Mouse (Mus musculus): Measurements from ENCODE around the gene Bpifb2.
"Not testable (repeated sequence)": the region's sequence is repeated elsewhere in the genome, so short reads cannot be mapped to it uniquely, and the experiment has no call there.

The Bpifb2 gene

DNA sequence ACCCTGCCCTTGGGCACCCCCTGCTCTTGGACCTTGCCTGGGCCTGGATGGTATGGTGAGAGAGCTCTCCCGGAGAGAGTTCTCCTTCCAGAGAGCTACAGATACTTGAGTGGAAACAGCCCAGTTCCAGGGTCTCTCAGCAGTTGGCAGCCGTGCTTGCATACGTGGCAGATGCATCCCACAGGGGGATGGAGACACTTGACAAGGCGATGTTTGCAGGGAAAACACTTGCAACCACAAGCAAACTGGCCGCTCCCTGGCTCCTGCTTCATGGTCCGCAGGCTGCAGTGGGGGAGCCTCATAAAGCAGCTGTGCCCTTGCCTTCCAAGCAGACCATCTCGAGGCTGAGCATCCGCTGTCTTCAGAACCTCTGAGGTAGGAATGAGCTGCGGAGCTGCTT lies at the start of gene Bpifb2:
Bpifb2 (plus strand) TSS at position 301 of the 400 bp plus-strand sequence.
- no peak for DNase-seq (ENCODE audit: low spot score in 2 of 2)

DNA sequence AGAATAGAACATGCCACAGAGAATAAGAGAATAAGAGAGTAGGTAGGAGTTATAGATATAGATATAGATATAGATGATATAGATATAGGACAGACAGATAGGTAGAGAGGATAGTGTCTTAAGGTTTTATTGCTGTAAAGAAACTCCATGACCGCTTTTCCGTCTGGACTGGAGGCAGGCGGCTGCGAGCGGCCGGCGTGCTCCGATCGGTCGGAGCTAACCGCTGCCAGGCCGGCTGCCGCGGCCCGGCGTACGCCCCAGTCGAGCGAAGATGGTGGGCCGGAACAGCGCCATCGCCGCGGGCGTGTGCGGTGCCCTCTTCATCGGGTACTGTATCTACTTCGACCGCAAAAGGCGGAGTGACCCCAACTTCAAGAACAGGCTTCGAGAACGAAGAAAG lies 48.9 kb upstream of the Bpifb2 start:
- DNase-seq (ENCODE audit: low spot score in 2 of 2), result not testable (repeated sequence)

DNA sequence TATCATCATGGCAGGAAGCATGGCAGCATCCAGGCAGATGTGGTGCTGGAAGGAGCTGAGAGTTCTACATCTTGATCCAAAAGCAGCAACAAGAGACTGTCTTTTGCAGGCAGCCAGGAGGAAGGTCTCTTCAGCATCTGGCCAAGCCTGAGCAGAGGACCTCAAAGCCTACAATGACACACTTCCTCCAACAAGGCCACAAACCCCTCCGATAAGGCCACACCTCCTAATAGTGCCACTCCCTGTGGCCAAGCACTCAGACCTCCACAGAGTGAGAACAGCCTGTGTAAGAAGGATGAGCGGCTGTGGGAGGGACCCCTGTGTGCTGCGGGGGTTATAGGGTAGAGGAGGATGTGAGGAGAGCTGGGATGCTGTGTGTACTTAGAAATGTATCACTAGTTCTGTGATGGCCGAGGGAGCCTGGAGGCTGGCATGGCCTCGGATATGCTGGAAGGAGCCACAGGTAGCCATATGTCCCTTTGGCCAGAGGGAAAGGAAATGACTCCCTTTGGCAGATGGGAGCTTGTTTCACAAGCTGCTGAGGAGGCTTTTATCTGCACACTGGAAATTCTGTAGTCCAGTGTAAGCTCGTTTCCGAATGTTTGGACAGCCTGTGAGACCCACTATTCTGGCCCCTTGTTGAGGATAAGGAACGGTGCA lies 47.5 kb upstream of the Bpifb2 start:
- DNase-seq (ENCODE audit: low spot score in 2 of 2), result no peak

DNA sequence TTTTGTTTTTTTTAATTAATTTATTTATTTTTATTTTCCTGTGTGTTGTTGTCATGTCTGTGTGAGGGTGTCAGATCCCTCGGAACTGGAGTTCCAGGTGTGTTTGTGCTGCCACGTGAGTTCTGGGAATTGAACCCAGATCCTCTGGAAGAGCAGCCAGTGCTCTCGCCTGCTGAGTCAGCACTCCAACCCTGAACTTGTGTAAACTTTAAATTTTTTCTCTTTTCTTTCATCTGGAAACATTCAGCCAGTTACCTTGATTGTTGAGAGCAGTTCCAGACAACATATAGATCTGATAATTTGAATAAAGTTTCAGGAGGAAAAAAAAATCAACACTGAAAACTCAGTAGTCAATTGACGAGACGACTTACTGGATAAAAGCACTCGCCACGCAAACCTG lies 46.1 kb upstream of the Bpifb2 start:
- no peak for DNase-seq (ENCODE audit: low spot score in 2 of 2)

DNA sequence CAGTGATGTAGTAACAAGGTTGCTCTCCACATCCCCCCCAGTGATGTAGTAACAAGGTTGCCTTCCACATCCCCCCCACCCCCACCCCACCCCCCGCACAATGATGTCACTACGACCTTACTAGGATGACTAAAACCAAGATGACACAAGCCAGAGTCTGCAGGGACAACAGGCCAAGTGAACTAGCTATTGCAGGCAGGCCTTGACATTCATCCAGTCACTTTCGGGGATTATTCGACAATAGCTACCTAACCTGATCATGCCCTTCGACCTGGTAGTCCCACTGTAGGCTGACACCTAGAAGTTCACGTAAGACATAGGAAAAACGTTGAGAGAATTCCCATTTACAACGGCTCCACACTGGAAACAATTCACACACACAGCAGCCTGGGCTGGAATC lies 41.6 kb upstream of the Bpifb2 start:
- no peak for DNase-seq (ENCODE audit: low spot score in 2 of 2)

DNA sequence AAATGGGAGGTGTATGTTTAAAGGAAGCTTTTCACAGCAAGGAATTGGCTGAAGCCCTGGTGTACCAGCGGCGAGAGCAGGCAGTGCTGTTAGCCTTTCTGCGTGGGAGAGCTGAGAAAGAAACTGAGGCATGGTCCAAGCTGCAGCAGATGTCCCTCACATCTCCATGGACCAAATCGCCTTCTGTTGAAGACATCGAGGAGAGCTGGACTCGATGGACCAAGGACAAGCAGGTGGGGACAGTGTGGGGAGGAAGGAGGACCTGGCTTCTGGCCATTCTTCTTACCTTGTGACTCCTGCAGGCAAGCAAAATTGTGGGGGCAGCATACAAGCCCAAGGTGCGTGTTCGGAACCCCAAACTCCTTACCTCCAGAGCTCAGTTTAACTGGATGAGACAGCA lies 32.0 kb upstream of the Bpifb2 start:
- no peak for DNase-seq (ENCODE audit: low spot score in 2 of 2)

DNA sequence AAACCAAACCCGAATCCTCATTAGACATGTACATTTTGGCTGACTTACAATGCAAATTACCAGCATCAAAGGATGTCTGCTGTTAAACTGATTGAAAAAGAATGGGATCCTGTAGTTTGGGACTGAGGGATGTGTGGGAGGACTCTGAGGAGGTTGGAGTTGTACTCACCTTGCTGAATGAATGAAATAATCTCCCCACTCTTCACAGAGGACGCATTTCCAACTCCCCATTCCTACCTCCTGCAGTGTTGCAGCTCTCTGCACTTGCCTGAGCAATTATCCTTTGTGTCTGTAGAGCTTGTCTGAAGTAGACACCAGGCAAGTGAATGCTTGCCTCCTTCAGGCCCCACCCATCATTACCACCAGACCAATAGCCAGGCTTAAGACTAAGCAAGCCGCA lies 26.5 kb upstream of the Bpifb2 start:
- DNase-seq (ENCODE audit: low spot score in 2 of 2), result no peak

DNA sequence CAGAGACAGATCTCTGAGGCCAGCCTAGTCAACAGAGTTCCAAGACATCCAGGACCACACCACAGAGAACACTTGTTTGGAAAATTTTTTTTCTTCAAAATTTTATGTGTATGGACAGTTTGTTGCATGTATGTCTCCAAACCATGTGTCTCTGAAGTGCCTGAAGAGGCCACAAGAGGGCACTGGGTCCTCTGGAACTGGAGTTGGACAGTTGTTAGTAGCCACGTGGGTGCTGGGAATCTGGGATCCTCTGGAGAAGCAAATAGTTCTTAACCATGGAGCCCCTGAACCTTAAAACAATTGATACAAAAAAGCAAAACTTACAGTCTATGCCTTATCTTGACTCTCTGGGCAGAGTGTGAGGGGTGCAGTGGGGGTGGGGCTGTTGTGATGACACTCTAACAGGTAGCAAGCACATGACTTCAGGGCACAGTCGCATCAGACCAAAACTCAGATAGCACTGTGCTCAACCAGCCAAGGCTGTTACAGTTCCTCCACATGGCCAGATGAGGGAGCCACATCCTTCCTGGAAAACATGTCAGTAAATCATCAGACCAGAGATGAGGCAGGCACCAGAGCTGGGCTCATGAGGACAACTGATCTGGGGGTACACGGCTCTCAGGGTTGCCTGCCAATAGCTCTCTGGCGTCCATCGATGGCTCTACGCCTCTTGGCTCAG lies 24.4 kb upstream of the Bpifb2 start:
- no peak for DNase-seq (ENCODE audit: low spot score in 2 of 2)

DNA sequence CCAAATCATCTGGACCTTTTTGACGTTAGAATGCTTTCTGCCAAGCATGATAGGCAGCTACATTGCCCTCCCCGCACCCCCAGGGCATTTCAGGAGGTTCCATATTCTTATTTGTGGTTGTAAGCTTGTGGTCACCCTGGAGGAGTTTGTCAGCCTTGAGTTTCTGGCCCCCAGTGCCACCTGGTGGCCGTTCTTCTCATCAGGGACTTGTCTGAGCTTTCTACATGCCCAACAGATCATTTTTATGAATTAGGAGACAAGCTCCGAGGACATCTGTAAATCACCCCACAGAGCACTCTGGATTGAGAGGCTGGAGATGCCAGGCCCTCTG lies 23.9 kb upstream of the Bpifb2 start:
- peak in 1 of 2 experiments; percentile 44 for DNase-seq (ENCODE audit: low spot score in 2 of 2)

DNA sequence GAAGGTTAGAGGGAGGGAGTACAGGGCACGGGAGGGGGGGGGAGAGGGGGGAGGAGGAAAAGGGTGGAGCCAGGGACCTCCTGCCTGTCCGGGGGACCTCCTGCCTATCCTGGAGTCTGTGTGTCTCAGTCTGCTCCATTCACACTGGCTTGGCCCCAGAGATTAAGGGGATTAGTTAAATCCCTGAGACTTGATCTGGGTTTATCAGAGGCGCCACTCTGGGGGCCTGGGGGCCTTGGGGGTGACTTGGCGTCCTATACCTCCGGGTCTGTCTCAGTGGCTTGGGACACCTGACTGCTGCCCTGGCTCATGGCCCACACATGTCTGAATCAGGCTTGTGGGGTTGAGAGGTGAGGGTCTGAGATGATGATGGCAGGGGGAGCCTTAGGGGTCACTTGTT lies 21.3 kb upstream of the Bpifb2 start:
- DNase-seq (ENCODE audit: low spot score in 2 of 2), result no peak

DNA sequence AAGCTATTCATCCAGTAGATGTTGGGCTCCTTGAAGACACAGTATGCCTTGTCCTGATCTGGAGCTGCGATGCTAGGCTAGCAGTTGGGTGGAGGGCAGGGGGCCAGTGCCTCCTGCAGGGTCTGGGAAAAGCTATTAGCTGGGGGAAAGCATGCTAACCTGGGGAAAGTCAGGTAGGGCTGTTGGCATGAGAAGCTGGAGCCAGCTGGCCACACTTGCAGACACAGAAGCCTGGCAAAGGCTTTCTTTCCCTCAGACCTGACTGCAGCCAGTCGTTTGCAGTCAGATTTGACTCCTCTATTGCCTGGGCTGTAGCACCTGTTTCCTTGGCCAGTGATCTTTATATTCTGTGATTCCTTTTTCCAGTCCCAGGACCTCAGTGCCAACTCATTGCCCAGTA lies 15.3 kb upstream of the Bpifb2 start:
- DNase-seq (ENCODE audit: low spot score in 2 of 2), result no peak

DNA sequence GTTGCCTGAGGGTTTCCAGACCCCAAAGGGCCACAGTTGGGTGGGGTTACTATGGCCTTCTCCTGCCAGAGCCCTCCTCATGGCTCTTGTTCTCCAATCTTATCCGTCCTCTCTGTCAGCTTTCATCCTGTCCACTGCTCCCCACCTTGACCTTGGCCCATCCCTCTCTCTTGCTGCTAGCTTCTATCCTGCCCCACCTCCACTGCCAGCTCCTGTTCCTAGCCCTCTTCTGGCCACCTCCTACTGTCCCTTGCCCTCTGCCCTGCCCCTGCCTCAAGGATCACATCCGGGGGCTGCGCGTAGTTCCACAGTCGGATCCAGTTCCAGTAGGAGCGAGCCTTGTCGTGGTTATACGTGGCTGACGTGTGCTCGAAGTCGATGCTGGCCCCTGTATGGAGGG lies 14.5 kb upstream of the Bpifb2 start:
- DNase-seq (ENCODE audit: low spot score in 2 of 2), result no peak

DNA sequence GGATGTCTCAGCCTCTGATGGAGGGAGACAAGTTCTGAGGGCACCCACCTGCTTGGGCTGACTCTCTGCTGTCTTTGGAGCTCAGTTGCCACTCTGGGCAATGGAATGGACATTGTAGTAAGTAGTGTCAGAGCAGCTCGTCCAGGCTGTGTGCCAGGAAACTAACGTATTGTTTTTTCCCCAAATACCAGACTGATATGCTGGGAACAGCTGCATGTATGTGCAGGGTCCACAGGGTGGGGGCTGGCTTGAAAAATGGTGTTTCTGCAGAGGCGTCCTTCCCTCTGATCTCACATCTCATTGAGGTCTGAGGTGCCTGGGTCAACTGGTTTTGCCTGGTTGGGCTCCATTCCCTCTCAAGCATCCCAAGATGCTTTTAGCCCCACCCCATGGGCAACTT lies 14.1 kb upstream of the Bpifb2 start:
- no peak for DNase-seq (ENCODE audit: low spot score in 2 of 2)

DNA sequence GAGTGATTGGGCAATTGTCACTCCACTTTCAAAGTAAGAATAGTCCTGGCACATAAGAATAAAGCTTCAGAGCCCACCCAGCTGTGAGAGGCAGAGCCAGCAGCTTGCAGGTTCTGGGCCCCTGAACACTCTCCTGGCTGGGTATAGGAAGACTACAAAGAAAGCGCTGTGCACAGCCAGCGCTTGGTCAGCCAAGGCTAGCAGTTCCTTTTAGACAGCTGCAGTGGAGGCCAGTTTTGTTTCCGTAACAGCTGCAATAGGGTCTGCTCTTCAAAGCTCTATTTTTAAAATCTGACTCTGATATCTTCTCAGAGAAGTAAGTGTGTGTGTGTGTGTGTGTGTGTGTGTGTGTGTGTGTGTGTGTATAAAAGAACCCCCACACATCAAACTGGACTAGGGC lies 12.9 kb upstream of the Bpifb2 start:
- DNase-seq (ENCODE audit: low spot score in 2 of 2), result no peak

DNA sequence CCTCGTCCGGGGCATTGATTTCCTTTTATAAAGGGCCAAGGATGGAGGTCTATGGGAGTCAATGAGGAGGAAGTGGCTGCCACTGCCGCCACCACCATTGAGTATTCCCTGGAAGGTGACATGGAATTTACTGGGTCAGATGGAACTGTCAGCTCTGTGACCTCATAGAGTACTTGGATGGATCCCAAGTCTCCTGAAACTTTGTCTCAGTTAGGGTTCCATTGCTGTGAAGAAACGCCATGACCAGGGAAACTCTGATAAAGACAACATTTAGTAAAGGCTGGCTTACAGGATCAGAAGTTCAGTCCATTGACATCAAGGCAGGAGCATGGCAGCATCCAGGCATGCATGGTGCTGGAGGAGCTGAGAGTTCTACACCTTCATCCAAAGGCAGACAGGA lies 3.9 kb upstream of the Bpifb2 start, which contains the start of gene Sun5:
Sun5 (minus strand) TSS at position 101 of the 400 bp plus-strand sequence.
- no peak for DNase-seq (ENCODE audit: low spot score in 2 of 2)

DNA sequence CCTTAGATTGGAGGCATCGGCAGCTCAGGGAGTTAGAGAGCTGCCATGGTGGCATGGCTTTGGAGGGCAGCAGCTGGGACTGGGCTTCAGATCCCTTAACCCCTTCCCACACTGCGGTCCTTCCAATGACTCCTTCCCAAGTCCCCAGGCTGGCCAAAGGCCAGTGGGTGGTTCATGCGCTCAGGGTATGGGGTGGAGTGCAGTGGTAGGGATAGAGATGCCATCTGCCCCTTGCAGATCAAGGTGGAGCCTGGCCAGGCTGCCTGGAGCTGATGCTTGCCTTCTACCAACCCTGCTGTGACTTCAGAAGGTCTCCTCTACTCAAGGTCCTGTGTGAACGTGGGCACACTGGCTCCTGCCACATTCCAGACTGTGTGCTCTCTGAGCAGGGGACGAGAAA lies 24.3 kb downstream of the Bpifb2 start:
- no peak for DNase-seq (ENCODE audit: low spot score in 2 of 2)

DNA sequence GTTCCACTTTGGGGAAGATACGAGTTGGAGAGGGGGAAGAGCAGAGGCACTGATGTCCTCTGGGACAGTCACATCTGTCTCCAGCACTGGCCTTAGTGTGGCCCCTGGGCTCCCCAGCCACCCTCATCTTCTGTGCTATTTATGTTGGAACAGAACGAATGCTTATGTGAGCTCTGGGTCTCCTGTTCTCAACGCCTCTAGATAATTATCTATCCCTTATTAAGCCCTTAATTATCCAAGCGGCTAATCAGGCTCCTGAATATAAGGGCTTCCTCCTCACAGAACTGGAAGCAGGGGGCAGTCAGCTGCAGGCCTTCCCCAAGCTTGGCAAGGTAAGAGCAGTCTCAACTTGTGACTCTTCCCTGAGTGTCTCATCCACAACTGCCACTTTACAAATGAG lies 25.2 kb downstream of the Bpifb2 start, which contains the start of gene Bpifb6:
Bpifb6 (plus strand) TSS at position 301 of the 400 bp plus-strand sequence.
- DNase-seq (ENCODE audit: low spot score in 2 of 2), result no peak

DNA sequence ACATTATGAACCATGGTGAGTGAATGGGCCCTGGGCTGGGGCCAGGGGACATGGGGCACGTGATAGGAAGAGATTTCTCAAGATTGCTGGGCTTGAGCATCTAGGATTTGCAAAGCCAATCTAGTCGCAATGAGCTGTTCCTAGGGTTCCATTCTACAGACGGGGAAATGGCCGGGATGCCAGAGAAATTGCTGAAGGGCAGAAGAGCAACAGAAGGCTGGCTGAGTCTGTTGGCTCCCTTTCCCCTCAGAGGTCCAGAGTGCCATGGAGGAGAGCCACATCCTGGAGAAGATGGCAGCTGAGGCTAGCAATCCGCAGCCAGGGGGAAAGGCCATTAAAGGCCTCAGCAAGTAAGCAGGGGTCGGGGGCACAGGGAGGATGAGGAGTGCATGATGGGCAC lies 27.9 kb downstream of the Bpifb2 start:
- no peak for DNase-seq (ENCODE audit: low spot score in 2 of 2)

DNA sequence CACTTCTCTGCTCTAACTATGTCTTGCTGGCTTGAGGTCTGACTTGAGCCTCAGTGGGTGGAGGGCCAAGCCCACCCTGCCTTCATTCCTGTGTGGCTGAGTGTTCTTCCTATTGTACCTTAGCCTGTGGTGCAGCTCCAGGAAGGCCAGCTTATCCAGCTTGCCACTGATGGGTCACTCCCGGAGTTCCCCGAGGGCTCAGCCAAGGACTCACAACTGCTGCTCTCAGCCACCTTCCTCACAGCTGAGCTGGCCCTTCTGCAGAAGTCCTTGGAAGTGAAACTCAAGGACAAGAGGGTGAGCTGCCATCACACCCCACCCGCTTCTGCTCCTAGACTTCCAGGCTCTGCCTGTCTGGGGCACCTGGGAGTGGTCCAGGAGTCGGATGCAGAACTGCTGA lies 31.8 kb downstream of the Bpifb2 start:
- no peak for DNase-seq (ENCODE audit: low spot score in 2 of 2)

DNA sequence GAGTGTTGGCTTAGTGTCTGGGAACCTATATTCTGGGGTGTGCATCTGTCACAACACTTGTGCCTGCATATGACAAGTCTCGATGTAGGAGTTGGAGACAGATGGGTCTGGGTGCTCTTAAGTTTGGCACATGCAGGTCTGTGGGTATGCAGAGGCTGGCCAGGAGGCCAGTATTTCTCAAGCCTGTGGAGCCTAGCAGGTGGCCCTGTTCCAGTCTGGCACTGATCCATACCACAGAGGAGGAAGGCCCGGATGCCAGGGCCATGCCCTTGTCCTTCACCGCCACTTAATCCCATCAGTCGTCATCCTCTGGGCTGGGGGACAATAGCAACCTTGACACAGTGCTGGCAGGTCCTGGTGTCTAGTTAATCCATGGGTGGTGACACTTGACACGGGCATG lies 39.3 kb downstream of the Bpifb2 start:
- no peak for DNase-seq (ENCODE audit: low spot score in 2 of 2)

DNA sequence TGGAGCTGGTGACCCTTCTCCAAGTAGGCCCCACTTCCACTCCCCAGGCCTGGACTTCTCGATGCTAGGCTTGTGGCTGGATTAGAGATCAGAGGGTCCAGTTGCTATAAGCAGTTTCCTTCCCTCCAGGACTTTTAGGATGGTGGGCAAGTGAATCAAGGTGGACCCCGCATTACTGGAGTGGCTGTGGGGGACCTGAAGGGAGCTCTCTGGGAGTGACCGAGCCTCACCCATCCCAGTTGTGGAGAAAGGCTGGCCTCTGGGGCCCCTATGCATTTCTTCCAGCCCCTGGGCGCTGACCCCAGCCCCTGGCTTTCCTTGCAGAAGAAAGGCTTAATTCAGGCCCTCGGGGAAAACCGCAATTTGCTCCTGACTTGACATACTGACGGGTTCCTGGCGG lies 43.1 kb downstream of the Bpifb2 start, which contains the start of gene Bpifb3:
Bpifb3 (plus strand) TSS at position 301 of the 400 bp plus-strand sequence.
- DNase-seq (ENCODE audit: low spot score in 2 of 2), result no peak

DNA sequence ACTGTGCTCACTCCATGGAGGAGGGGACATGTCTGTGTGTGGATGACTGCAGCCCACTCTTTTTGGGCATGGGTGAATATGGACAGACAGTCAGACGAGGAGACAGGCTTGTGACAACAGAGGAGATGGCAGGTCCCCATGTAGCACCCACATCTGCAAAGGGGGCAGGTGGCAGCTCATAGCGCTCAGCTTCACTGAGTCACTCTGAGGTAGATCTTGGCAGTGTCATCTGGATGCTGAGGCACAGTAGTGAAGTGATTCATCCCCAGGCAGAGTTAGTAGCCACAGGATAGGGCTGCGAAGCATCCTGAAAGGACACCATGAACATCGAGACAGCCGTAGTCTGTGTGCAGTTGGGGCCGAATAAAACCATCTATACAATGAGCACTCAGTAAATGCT lies 46.4 kb downstream of the Bpifb2 start:
- DNase-seq (ENCODE audit: low spot score in 2 of 2), result no peak

DNA sequence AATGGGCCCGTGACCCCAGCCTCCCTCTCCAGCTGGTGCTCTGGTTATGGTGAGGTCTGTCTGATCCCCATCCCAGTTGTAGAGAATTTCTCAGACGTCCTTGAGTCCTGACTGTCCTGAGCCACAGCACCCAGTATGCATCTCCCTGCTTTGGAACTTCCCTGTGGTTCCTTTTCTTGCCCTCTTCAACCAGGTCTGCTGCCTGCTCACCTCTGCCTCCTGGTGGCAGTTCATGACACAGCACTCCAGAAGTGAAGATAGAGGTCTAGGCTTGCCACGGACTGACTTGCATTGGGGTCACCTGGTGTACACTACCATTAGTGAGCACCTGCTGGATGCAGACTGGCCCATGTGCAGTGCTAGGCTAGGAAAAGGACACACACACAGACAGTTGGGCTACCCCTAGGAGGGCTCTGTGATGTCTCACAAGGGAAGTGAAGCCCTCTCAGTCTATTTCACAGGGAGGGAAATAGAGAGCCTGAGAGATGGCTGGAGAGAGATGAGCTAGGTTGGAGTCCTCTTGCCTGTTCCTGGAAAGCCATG lies 55.1 kb downstream of the Bpifb2 start:
- peak in 1 of 2 experiments; percentile 20 for DNase-seq (ENCODE audit: low spot score in 2 of 2)

Measured in urinary bladder, adult 18-20 months (tissue).